Mouse (Mus musculus): ENCODE data around the gene Gadl1. TPM values are rescaled to one million over a fixed set of nuclear protein-coding genes. Genes with fewer than 3 reads are reported as not detected.
"Not testable (repeated sequence)": the region's sequence is repeated elsewhere in the genome, so short reads cannot be mapped to it uniquely, and the experiment has no call there.

The Gadl1 gene
- total and polyA plus RNA-seq, 3 experiments, result 0.27 TPM; not detected in 2

DNA sequence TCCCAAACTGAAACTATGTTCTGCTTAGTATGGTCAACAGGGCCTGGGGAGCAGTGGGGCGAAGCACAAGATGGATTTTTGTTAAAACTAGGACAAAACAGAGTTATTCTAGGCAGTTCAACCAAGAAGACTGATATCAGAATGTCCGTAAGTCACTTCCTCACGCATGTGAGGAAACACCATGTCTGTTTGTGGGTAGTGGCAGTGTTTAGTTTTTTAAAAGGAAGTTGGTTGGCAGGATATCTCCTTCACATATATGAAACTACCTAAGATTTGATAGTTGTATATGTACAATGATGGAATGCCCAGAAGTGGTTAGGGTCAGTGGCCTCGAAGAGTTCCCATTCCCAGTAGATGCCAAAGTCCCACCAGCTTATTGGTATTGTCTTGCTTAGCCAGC, 149.2 kb downstream of the Gadl1 start:
- Histone ChIP-seq H3K36me3 (replicated peaks) (no peaks in the 10 kb centered on the region), H3K4me3 (ENCODE audit: low read depth, low read length) (no peak overlapping the region), H3K9me3 (replicated peaks) (peaks cover 62% of the 10 kb centered on the region), H3K4me1 (ENCODE audit: insufficient read depth, low read depth, low read length) (no peaks in the 10 kb centered on the region), H3K27me3 (ENCODE audit: insufficient read depth, low read length) (no peaks in the 10 kb centered on the region)
- no peak for ATAC-seq (ENCODE audit: extremely low read depth, insufficient number of reproducible peaks, low FRiP score, poor library complexity, severe bottlenecking)
- DNase-seq (ENCODE audit: low spot score), result no peak
- TF ChIP-seq TAL1 (conservative IDR thresholded peaks at IDR 0.05; ENCODE audit: low read depth, low read length), result no peak

DNA sequence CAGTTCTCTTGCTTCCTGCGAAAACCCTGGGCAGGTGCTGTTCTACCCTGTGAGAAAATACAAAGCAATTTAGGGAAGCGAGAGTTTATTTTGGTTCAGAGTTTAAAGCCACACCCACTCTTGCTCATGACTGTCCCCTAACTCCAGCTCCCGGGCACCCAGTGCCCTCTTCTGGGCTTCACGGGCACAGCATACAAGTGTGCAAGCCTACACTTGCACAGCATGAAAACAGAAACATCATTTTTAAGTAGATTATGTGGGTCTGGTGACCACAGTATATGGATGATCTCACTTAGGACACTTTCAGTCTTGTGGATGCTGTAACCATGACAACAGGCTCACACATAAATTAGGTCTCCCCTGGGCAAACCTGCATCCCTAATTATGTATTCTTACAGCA, 149.9 kb downstream of the Gadl1 start:
- Histone ChIP-seq H3K9me3 (replicated peaks) (peaks cover 59% of the 10 kb centered on the region), H3K27me3 (ENCODE audit: insufficient read depth, low read length) (no peaks in the 10 kb centered on the region), H3K4me1 (ENCODE audit: insufficient read depth, low read depth, low read length) (no peaks in the 10 kb centered on the region), H3K4me3 (ENCODE audit: low read depth, low read length) (no peak overlapping the region), H3K36me3 (replicated peaks) (no peaks in the 10 kb centered on the region)
- DNase-seq (ENCODE audit: low spot score), result no peak
- no peak for TF ChIP-seq GATA2 (IDR thresholded peaks at IDR 0.05; ENCODE audit: borderline replicate concordance, low read depth, low read length)
- no peak for TF ChIP-seq CTCF (IDR thresholded peaks at IDR 0.05; ENCODE audit: low read depth, low read length)
- TF ChIP-seq POLR2AphosphoS5 (IDR thresholded peaks at IDR 0.05; ENCODE audit: insufficient replicate concordance, low read depth, low read length), result no peak
- no peak for TF ChIP-seq TAL1 (conservative IDR thresholded peaks at IDR 0.05; ENCODE audit: low read depth, low read length)
- no peak for TF ChIP-seq GATA1 (IDR thresholded peaks at IDR 0.05; ENCODE audit: borderline replicate concordance, low read length)
- ATAC-seq (ENCODE audit: extremely low read depth, insufficient number of reproducible peaks, low FRiP score, poor library complexity, severe bottlenecking), result no peak

DNA sequence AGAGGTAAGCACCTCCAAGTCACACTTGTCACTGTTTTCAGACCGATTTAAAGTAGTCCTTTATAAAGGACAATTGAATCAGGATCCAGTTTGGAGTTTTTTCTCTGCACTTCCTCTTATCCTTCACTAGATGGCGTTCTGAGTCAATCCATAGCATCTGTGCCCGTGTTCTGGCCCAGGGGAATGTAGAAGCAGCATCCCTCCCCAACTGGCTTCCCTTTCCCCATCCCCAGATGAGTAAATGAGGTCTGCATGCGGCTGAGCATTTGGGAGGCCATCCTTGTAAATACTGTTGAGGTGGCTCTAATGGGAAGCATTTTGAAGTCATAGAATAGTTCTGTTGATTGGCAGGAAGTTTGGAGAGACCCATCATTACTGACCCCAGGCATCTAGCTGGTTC, 151.4 kb downstream of the Gadl1 start:
- Histone ChIP-seq H3K4me3 (ENCODE audit: low read depth, low read length) (no peak overlapping the region), H3K36me3 (replicated peaks) (no peaks in the 10 kb centered on the region), H3K9me3 (replicated peaks) (peaks cover 50% of the 10 kb centered on the region), H3K4me1 (ENCODE audit: insufficient read depth, low read depth, low read length) (no peaks in the 10 kb centered on the region), H3K27me3 (ENCODE audit: insufficient read depth, low read length) (no peaks in the 10 kb centered on the region)
- no peak for TF ChIP-seq GATA2 (IDR thresholded peaks at IDR 0.05; ENCODE audit: borderline replicate concordance, low read depth, low read length)
- no peak for TF ChIP-seq POLR2AphosphoS5 (IDR thresholded peaks at IDR 0.05; ENCODE audit: insufficient replicate concordance, low read depth, low read length)
- no peak for TF ChIP-seq TAL1 (conservative IDR thresholded peaks at IDR 0.05; ENCODE audit: low read depth, low read length)
- TF ChIP-seq CTCF (IDR thresholded peaks at IDR 0.05; ENCODE audit: low read depth, low read length), result no peak
- no peak for TF ChIP-seq GATA1 (IDR thresholded peaks at IDR 0.05; ENCODE audit: borderline replicate concordance, low read length)
- ATAC-seq (ENCODE audit: extremely low read depth, insufficient number of reproducible peaks, low FRiP score, poor library complexity, severe bottlenecking) (no peak), DNase-seq (ENCODE audit: low spot score) (no peak)

- TF ChIP-seq CTCF (IDR thresholded peaks at IDR 0.05; ENCODE audit: low read depth, low read length) (no peak), POLR2AphosphoS5 (IDR thresholded peaks at IDR 0.05; ENCODE audit: insufficient replicate concordance, low read depth, low read length) (no peak), GATA2 (IDR thresholded peaks at IDR 0.05; ENCODE audit: borderline replicate concordance, low read depth, low read length) (no peak), GATA1 (IDR thresholded peaks at IDR 0.05; ENCODE audit: borderline replicate concordance, low read length) (no peak), TAL1 (conservative IDR thresholded peaks at IDR 0.05; ENCODE audit: low read depth, low read length) (no peak)
- DNase-seq (ENCODE audit: low spot score), result no peak
- ATAC-seq (ENCODE audit: extremely low read depth, insufficient number of reproducible peaks, low FRiP score, poor library complexity, severe bottlenecking), result no peak
- no peaks in the 10 kb centered on the region for H3K27me3 ChIP-seq (ENCODE audit: insufficient read depth, low read length)
- no peaks in the 10 kb centered on the region for H3K4me1 ChIP-seq (ENCODE audit: insufficient read depth, low read depth, low read length)
- H3K4me3 ChIP-seq (ENCODE audit: low read depth, low read length), result no peak overlapping the region
- peaks cover 60% of the 10 kb centered on the region for H3K9me3 ChIP-seq (replicated peaks)
- no peaks in the 10 kb centered on the region for H3K36me3 ChIP-seq (replicated peaks)
Measured at GRCm38 (mm10) chr9:116064774-116065173, 155.5 kb downstream of the Gadl1 start.

DNA sequence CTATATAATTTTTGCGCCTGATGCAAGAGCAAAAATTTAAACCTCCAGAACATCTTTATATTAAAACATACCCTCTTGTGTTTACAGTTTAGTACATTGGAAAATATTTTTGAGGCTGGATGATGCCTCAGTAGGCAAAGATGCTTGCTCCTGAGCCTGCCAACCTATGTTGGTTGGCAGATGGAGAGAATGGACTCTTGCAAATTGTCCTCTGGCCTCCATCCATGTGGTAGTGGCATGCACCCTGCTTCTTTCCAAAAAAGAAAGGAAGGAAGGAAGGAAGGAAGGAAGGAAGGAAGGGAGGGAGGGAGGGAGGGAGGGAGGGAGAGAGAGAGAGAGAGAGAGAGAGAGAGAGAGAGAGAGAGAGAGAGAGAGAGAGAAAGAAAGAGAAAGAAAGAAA, 162.3 kb downstream of the Gadl1 start:
- H3K27me3 ChIP-seq (ENCODE audit: insufficient read depth, low read length); ATAC-seq (ENCODE audit: extremely low read depth, insufficient number of reproducible peaks, low FRiP score, poor library complexity, severe bottlenecking); H3K36me3 ChIP-seq (replicated peaks); DNase-seq (ENCODE audit: low spot score); H3K4me3 ChIP-seq (ENCODE audit: low read depth, low read length); H3K4me1 ChIP-seq (ENCODE audit: insufficient read depth, low read depth, low read length): not testable (repeated sequence)
- peaks cover 59% of the 10 kb centered on the region for H3K9me3 ChIP-seq (replicated peaks)

GRCm38 (mm10) chr9:116076163-116076562, 166.9 kb downstream of the Gadl1 start:
- no peak for DNase-seq (ENCODE audit: low spot score)
- H3K4me3 ChIP-seq (ENCODE audit: low read depth, low read length), result no peak overlapping the region
- H3K4me1 ChIP-seq (ENCODE audit: insufficient read depth, low read depth, low read length), result no peaks in the 10 kb centered on the region
- H3K27me3 ChIP-seq (ENCODE audit: insufficient read depth, low read length), result no peaks in the 10 kb centered on the region
- H3K36me3 ChIP-seq (replicated peaks), result no peaks in the 10 kb centered on the region
- no peak for TF ChIP-seq POLR2AphosphoS5 (IDR thresholded peaks at IDR 0.05; ENCODE audit: insufficient replicate concordance, low read depth, low read length)
- no peak for TF ChIP-seq TAL1 (conservative IDR thresholded peaks at IDR 0.05; ENCODE audit: low read depth, low read length)
- peaks cover 57% of the 10 kb centered on the region for H3K9me3 ChIP-seq (replicated peaks)
- ATAC-seq (ENCODE audit: extremely low read depth, insufficient number of reproducible peaks, low FRiP score, poor library complexity, severe bottlenecking), result no peak

DNA sequence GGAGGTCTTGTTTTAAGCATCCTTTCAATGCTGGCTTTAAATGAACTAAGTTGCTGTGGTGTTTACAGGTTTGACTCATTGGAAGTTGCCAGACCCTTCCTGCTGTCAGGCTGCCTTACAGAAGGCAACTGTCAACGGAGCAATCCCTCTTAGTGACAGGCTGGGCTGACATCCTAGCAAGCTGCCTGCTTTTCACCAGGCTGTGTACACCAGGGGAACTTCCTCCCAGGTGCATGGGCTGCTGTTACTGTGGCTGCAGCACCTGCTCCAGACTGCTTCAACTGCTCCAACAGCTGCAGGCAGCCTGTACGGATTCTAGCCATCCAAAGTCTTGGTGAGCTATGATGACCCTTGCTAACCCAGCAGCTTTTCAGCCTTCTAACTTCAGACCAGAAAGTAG, 167.7 kb downstream of the Gadl1 start:
- Histone ChIP-seq H3K27me3 (ENCODE audit: insufficient read depth, low read length) (no peaks in the 10 kb centered on the region), H3K36me3 (replicated peaks) (no peaks in the 10 kb centered on the region), H3K9me3 (replicated peaks) (peaks cover 61% of the 10 kb centered on the region), H3K4me1 (ENCODE audit: insufficient read depth, low read depth, low read length) (no peaks in the 10 kb centered on the region), H3K4me3 (ENCODE audit: low read depth, low read length) (no peak overlapping the region)
- ATAC-seq (ENCODE audit: extremely low read depth, insufficient number of reproducible peaks, low FRiP score, poor library complexity, severe bottlenecking), result no peak
- no peak for TF ChIP-seq TAL1 (conservative IDR thresholded peaks at IDR 0.05; ENCODE audit: low read depth, low read length)
- no peak for TF ChIP-seq GATA1 (IDR thresholded peaks at IDR 0.05; ENCODE audit: borderline replicate concordance, low read length)
- no peak for TF ChIP-seq CTCF (IDR thresholded peaks at IDR 0.05; ENCODE audit: low read depth, low read length)
- TF ChIP-seq POLR2AphosphoS5 (IDR thresholded peaks at IDR 0.05; ENCODE audit: insufficient replicate concordance, low read depth, low read length), result no peak
- no peak for DNase-seq (ENCODE audit: low spot score)

Measured in G1E (cell line).